Mouse (Mus musculus): ENCODE data around the gene G6pc2. TPM values are rescaled to one million over a fixed set of nuclear protein-coding genes. Genes with fewer than 3 reads are reported as not detected.

The G6pc2 gene
- polyA plus RNA-seq, 1 experiment = 0.89 TPM

DNA sequence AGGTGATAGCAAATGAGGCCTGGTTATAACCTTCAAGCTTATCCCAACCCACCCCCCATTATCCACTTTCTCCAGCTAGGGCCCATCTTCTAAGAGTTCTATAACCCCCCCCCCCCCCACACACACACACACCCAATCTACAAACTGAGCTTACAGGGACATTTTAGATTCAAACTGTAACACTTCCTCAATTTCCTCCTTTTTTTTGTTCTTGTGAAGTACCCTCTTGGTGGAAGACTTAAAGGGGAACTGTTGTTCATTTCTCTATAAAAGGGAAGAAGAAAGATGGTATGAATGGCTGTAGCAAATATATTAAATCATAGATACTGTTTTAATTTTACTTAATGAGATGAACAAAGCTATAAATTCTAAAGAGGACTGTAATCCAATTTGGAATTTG, 21.2 kb downstream of the G6pc2 start:
- no peak for DNase-seq
- Histone ChIP-seq H3K27me3 (replicated peaks; ENCODE audit: control insufficient read depth, insufficient read depth, low read length) (no peaks in the 10 kb centered on the region), H3K36me3 (ENCODE audit: control insufficient read depth, insufficient read depth, low read length) (no peaks in the 10 kb centered on the region), H3K4me3 (ENCODE audit: insufficient read depth, low read depth, low read length) (no peak overlapping the region), H3K27ac (ENCODE audit: insufficient read depth, low read depth, low read length) (no peak overlapping the region), H3K4me1 (ENCODE audit: control insufficient read depth, insufficient read depth, low read length) (no peaks in the 10 kb centered on the region; the same call in 1 of the 2 replicates)
- TF ChIP-seq CTCF (conservative IDR thresholded peaks at IDR 0.05; ENCODE audit: insufficient read depth, insufficient read length, low read depth, low read length) (no peak), POLR2A (IDR thresholded peaks at IDR 0.05; ENCODE audit: low read depth, low read length) (no peak)

GRCm38 (mm10) chr2:69234976-69235678, 24.3 kb downstream of the G6pc2 start:
- no peak overlapping the region for H3K4me3 ChIP-seq (ENCODE audit: insufficient read depth, low read depth, low read length)
- H3K4me1 ChIP-seq (ENCODE audit: control insufficient read depth, insufficient read depth, low read length) = no peaks in the 10 kb centered on the region; the same call in 1 of the 2 replicates
- WGBS = 62% methylated on average over 5 of the region's 5 CpGs
- no peaks in the 10 kb centered on the region for H3K36me3 ChIP-seq (ENCODE audit: control insufficient read depth, insufficient read depth, low read length)
- H3K27ac ChIP-seq (ENCODE audit: insufficient read depth, low read depth, low read length) = no peak overlapping the region
- TF ChIP-seq POLR2A (IDR thresholded peaks at IDR 0.05; ENCODE audit: low read depth, low read length) (no peak), CTCF (conservative IDR thresholded peaks at IDR 0.05; ENCODE audit: insufficient read depth, insufficient read length, low read depth, low read length) (no peak)
- no peaks in the 10 kb centered on the region for H3K27me3 ChIP-seq (replicated peaks; ENCODE audit: control insufficient read depth, insufficient read depth, low read length)
- no peak for DNase-seq

DNA sequence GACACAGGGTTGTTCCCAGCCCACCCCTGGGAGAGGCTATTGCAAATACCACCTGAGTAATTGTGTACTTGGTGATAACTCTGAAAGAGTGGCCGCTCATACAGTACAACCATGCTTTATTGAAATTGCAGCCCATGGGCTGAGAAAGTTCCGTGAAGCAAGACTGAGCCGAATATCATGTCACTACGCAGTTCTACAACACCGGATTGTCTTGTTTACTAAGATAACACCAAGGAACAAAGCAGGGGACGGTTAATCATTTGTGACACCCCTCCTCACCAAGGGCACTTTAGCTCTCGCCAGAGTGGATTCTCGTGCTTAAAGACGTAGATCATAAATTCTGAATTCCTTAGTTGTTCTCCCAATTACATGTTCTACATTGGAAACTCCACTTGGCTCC, 28.4 kb downstream of the G6pc2 start:
- DNase-seq = no peak
- H3K36me3 ChIP-seq (ENCODE audit: control insufficient read depth, insufficient read depth, low read length) = no peaks in the 10 kb centered on the region
- 42% methylated on average over 9 of the region's 9 CpGs for WGBS
- no peak overlapping the region for H3K27ac ChIP-seq (ENCODE audit: insufficient read depth, low read depth, low read length)
- H3K4me3 ChIP-seq (ENCODE audit: insufficient read depth, low read depth, low read length) = no peak overlapping the region
- H3K4me1 ChIP-seq (ENCODE audit: control insufficient read depth, insufficient read depth, low read length) = no peaks in the 10 kb centered on the region
- no peak for TF ChIP-seq CTCF (conservative IDR thresholded peaks at IDR 0.05; ENCODE audit: insufficient read depth, insufficient read length, low read depth, low read length)
- no peak for TF ChIP-seq POLR2A (IDR thresholded peaks at IDR 0.05; ENCODE audit: low read depth, low read length)
- H3K27me3 ChIP-seq (replicated peaks; ENCODE audit: control insufficient read depth, insufficient read depth, low read length) = no peaks in the 10 kb centered on the region

DNA sequence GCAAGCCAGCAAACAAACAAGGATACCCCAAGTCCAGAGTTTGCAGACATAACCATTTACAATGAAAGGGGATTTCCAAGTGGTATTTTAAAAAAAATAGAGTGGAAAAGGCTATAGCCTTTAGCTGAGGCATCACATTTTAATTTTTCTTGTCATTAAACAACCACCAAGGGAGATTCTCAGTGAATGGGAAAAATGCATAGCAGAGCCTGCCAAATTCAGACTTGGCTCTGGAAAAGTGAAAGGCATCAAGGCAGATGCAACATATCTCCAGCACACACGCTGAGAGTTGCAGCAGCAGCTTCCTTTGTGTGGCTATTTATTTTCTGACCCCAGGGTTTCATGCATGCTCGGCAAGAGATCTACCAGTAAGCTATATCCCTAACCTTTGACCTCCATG, 34.1 kb downstream of the G6pc2 start:
- no peak for TF ChIP-seq POLR2A (IDR thresholded peaks at IDR 0.05; ENCODE audit: low read depth, low read length)
- no peak for TF ChIP-seq CTCF (conservative IDR thresholded peaks at IDR 0.05; ENCODE audit: insufficient read depth, insufficient read length, low read depth, low read length)
- 64% methylated on average over 2 of the region's 2 CpGs for WGBS

GRCm38 (mm10) chr2:69247081-69247480, 36.2 kb downstream of the G6pc2 start:
- TF ChIP-seq CTCF (conservative IDR thresholded peaks at IDR 0.05; ENCODE audit: insufficient read depth, insufficient read length, low read depth, low read length) (no peak), POLR2A (IDR thresholded peaks at IDR 0.05; ENCODE audit: low read depth, low read length) (no peak)
- H3K36me3 ChIP-seq (ENCODE audit: control insufficient read depth, insufficient read depth, low read length) = no peaks in the 10 kb centered on the region
- 96% methylated on average over 1 of the region's 1 CpGs for WGBS
- no peak for DNase-seq
- H3K4me1 ChIP-seq (ENCODE audit: control insufficient read depth, insufficient read depth, low read length) = no peaks in the 10 kb centered on the region; the same call in 1 of the 2 replicates
- H3K4me3 ChIP-seq (ENCODE audit: insufficient read depth, low read depth, low read length) = no peak overlapping the region
- H3K27ac ChIP-seq (ENCODE audit: insufficient read depth, low read depth, low read length) = no peak overlapping the region
- no peaks in the 10 kb centered on the region for H3K27me3 ChIP-seq (replicated peaks; ENCODE audit: control insufficient read depth, insufficient read depth, low read length)

More for the DNA sequence above, 34.1 kb downstream of the G6pc2 start:
- Histone ChIP-seq H3K27me3 (replicated peaks; ENCODE audit: control insufficient read depth, insufficient read depth, low read length) (no peaks in the 10 kb centered on the region), H3K4me1 (ENCODE audit: control insufficient read depth, insufficient read depth, low read length) (no peaks in the 10 kb centered on the region; the same call in 1 of the 2 replicates), H3K27ac (ENCODE audit: insufficient read depth, low read depth, low read length) (no peak overlapping the region), H3K4me3 (ENCODE audit: insufficient read depth, low read depth, low read length) (no peak overlapping the region), H3K36me3 (ENCODE audit: control insufficient read depth, insufficient read depth, low read length) (no peaks in the 10 kb centered on the region)
- no peak for DNase-seq

GRCm38 (mm10) chr2:69248221-69248755, 37.4 kb downstream of the G6pc2 start:
- no peaks in the 10 kb centered on the region for H3K27me3 ChIP-seq (replicated peaks; ENCODE audit: control insufficient read depth, insufficient read depth, low read length)
- 57% methylated on average over 16 of the region's 16 CpGs for WGBS
- TF ChIP-seq POLR2A (IDR thresholded peaks at IDR 0.05; ENCODE audit: low read depth, low read length) (no peak), CTCF (conservative IDR thresholded peaks at IDR 0.05; ENCODE audit: insufficient read depth, insufficient read length, low read depth, low read length) (no peak)
- no peak overlapping the region for H3K4me3 ChIP-seq (ENCODE audit: insufficient read depth, low read depth, low read length)
- H3K4me1 ChIP-seq (ENCODE audit: control insufficient read depth, insufficient read depth, low read length) = no peaks in the 10 kb centered on the region; the same call in 1 of the 2 replicates
- H3K36me3 ChIP-seq (ENCODE audit: control insufficient read depth, insufficient read depth, low read length) = no peaks in the 10 kb centered on the region
- no peak for DNase-seq
- H3K27ac ChIP-seq (ENCODE audit: insufficient read depth, low read depth, low read length) = no peak overlapping the region

GRCm38 (mm10) chr2:69264069-69264618, 53.3 kb downstream of the G6pc2 start:
- no peak overlapping the region for H3K4me3 ChIP-seq (ENCODE audit: insufficient read depth, low read depth, low read length)
- H3K36me3 ChIP-seq (ENCODE audit: control insufficient read depth, insufficient read depth, low read length) = no peaks in the 10 kb centered on the region
- no peaks in the 10 kb centered on the region for H3K27me3 ChIP-seq (replicated peaks; ENCODE audit: control insufficient read depth, insufficient read depth, low read length)
- no peak for DNase-seq
- TF ChIP-seq POLR2A (IDR thresholded peaks at IDR 0.05; ENCODE audit: low read depth, low read length) (no peak), CTCF (conservative IDR thresholded peaks at IDR 0.05; ENCODE audit: insufficient read depth, insufficient read length, low read depth, low read length) (no peak)
- H3K27ac ChIP-seq (ENCODE audit: insufficient read depth, low read depth, low read length) = no peak overlapping the region
- no peaks in the 10 kb centered on the region for H3K4me1 ChIP-seq (ENCODE audit: control insufficient read depth, insufficient read depth, low read length)
